Mouse (Mus musculus) MEL (cell line): ENCODE measurements around the gene Tle3. TPM values are rescaled to one million over a fixed set of nuclear protein-coding genes. Genes with fewer than 3 reads are reported as not detected.

Experiments
- DNase-seq: peaks from one replicate; pipeline ENCODE4 v3.0.0; 2011; ENCODE audit warnings: low read depth, low spot score
- H3K27ac ChIP-seq: 2 replicates; pipeline ENCODE4 v1.5.1; 2012; ENCODE audit warnings: low read depth, mild to moderate bottlenecking, control low read depth, low read length, moderate library complexity; ENCODE audit not compliant: control insufficient read depth
- H3K27me3 ChIP-seq, 2 experiments: fragments of 150-350 bp in 1 of 2; sonication (generic) in 1 of 2; 2 replicates each; pipeline ENCODE4 v1.6.1; 2012; ENCODE audit warnings: low read length in 2 of 2, mild to moderate bottlenecking in 2 of 2, improper control_type of control experiment in 1 of 2, moderate library complexity in 1 of 2; ENCODE audit not compliant: insufficient read depth in 2 of 2, control insufficient read depth in 1 of 2
- H3K36me3 ChIP-seq, 2 experiments: 2 replicates each; pipeline ENCODE4 v1.6.1; 2012 to 2014; ENCODE audit warnings: low read length in 2 of 2, improper control_type of control experiment in 1 of 2, inconsistent platforms in 1 of 2, mild to moderate bottlenecking in 1 of 2; ENCODE audit not compliant: insufficient read depth in 2 of 2, control insufficient read depth in 1 of 2
- H3K4me1 ChIP-seq, 2 experiments: fragments of 150-350 bp in 1 of 2; sonication (generic) in 1 of 2; 2 replicates each; pipeline ENCODE4 v1.6.1; 2012; ENCODE audit warnings: low read length in 2 of 2, improper control_type of control experiment in 1 of 2, mild to moderate bottlenecking in 1 of 2; ENCODE audit not compliant: insufficient read depth in 2 of 2, control insufficient read depth in 1 of 2
- H3K4me3 ChIP-seq, 2 experiments: fragments of 150-350 bp in 1 of 2; sonication (generic) in 1 of 2; 2 replicates each; pipeline ENCODE4 v1.5.1; 2012; ENCODE audit warnings: low read depth in 2 of 2, low read length in 2 of 2, mild to moderate bottlenecking in 2 of 2, moderate library complexity in 2 of 2, control low read depth in 1 of 2, improper control_type of control experiment in 1 of 2; ENCODE audit not compliant: control insufficient read depth in 1 of 2, insufficient read depth in 1 of 2
- H3K79me2 ChIP-seq: 2 replicates; pipeline ENCODE4 v1.6.1; 2012; ENCODE audit warnings: mild to moderate bottlenecking, low read length, moderate library complexity; ENCODE audit not compliant: control insufficient read depth, poor library complexity, insufficient read depth
- H3K9ac ChIP-seq: 2 replicates; pipeline ENCODE4 v1.6.1; 2012; ENCODE audit warnings: low read depth, mild to moderate bottlenecking, control low read depth, low read length, moderate library complexity; ENCODE audit not compliant: control insufficient read depth, poor library complexity, severe bottlenecking
- H3K9me3 ChIP-seq: fragments of 150-350 bp; sonication (generic); replicated peaks from 2 replicates; pipeline ENCODE4 v1.6.1; 2012; ENCODE audit warnings: mild to moderate bottlenecking, low read length, improper control_type of control experiment, moderate library complexity; ENCODE audit not compliant: insufficient read depth
- BHLHE40 ChIP-seq: IDR thresholded peaks from 2 replicates; pipeline ENCODE4 v1.6.1; 2012; ENCODE audit warnings: low read depth, mild to moderate bottlenecking, inconsistent platforms, low read length, improper control_type of control experiment, borderline replicate concordance
- CHD1 ChIP-seq: IDR thresholded peaks from 2 replicates; pipeline ENCODE4 v1.6.1; 2012; ENCODE audit warnings: low read depth, mild to moderate bottlenecking, inconsistent platforms, low read length, improper control_type of control experiment
- CHD2 ChIP-seq: IDR thresholded peaks from 2 replicates; pipeline ENCODE4 v1.6.1; 2011; ENCODE audit warnings: low read length, improper control_type of control experiment
- CTCF ChIP-seq, 3 experiments: IDR thresholded peaks in 2 of 3; conservative IDR thresholded peaks in 1 of 3; 2 replicates each; pipeline ENCODE4 v1.5.1; 2011 to 2012; ENCODE audit warnings: low read length in 3 of 3, low read depth in 2 of 3, mild to moderate bottlenecking in 2 of 3, improper control_type of control experiment in 1 of 3, inconsistent platforms in 1 of 3, mixed read lengths in 1 of 3, moderate library complexity in 1 of 3; ENCODE audit not compliant: control insufficient read depth in 1 of 3, insufficient read depth in 1 of 3, poor library complexity in 1 of 3, severe bottlenecking in 1 of 3
- ELF1 ChIP-seq: IDR thresholded peaks from 2 replicates; pipeline ENCODE4 v1.6.1; 2014; ENCODE audit warnings: low read depth, mild to moderate bottlenecking, inconsistent platforms, low read length, improper control_type of control experiment, moderate library complexity
- ETS1 ChIP-seq: IDR thresholded peaks from 2 replicates; pipeline ENCODE4 v1.6.1; 2012; ENCODE audit warnings: low read depth, mild to moderate bottlenecking, inconsistent platforms, low read length, improper control_type of control experiment, moderate library complexity
- GABPA ChIP-seq: IDR thresholded peaks from 2 replicates; pipeline ENCODE4 v1.6.1; 2012; ENCODE audit warnings: low read depth, mild to moderate bottlenecking, inconsistent platforms, low read length, improper control_type of control experiment, moderate library complexity
- JUND ChIP-seq: IDR thresholded peaks from 2 replicates; pipeline ENCODE4 v1.6.1; 2011; ENCODE audit warnings: low read depth, mild to moderate bottlenecking, improper control_type of control experiment, low read length
- MAX ChIP-seq: IDR thresholded peaks from 2 replicates; pipeline ENCODE4 v1.6.1; 2011; ENCODE audit warnings: low read length, improper control_type of control experiment
- MAZ ChIP-seq: IDR thresholded peaks from 2 replicates; pipeline ENCODE4 v1.6.1; 2012; ENCODE audit warnings: low read depth, mild to moderate bottlenecking, inconsistent platforms, low read length, improper control_type of control experiment
- MEF2A ChIP-seq: IDR thresholded peaks from 2 replicates; pipeline ENCODE4 v1.6.1; 2014; ENCODE audit warnings: low read depth, mild to moderate bottlenecking, inconsistent platforms, low read length, improper control_type of control experiment; ENCODE audit not compliant: poor library complexity, insufficient replicate concordance, severe bottlenecking; ENCODE audit errors: extremely low read depth
- MYC ChIP-seq: IDR thresholded peaks from 2 replicates; pipeline ENCODE4 v1.6.1; 2011; ENCODE audit warnings: low read depth, mild to moderate bottlenecking, low read length, improper control_type of control experiment, moderate library complexity
- NRF1 ChIP-seq: IDR thresholded peaks from 2 replicates; pipeline ENCODE4 v1.6.1; 2014; ENCODE audit warnings: low read depth, mild to moderate bottlenecking, inconsistent platforms, low read length, improper control_type of control experiment, moderate library complexity; ENCODE audit not compliant: poor library complexity, insufficient read depth, severe bottlenecking
- POLR2AphosphoS2 ChIP-seq: IDR thresholded peaks from 2 replicates; pipeline ENCODE4 v1.6.1; 2011; ENCODE audit warnings: low read length, improper control_type of control experiment
- SIN3A ChIP-seq: IDR thresholded peaks from 2 replicates; pipeline ENCODE4 v1.6.1; 2012; ENCODE audit warnings: low read length, improper control_type of control experiment, inconsistent platforms
- SMC3 ChIP-seq: IDR thresholded peaks from 2 replicates; pipeline ENCODE4 v1.6.1; 2011; ENCODE audit warnings: low read depth, low read length, improper control_type of control experiment
- TBP ChIP-seq: IDR thresholded peaks from 2 replicates; pipeline ENCODE4 v1.8.0; 2011; ENCODE audit warnings: low read depth, low read length, improper control_type of control experiment
- TCF12 ChIP-seq: IDR thresholded peaks from 2 replicates; pipeline ENCODE4 v1.6.1; 2014; ENCODE audit warnings: low read depth, mild to moderate bottlenecking, inconsistent platforms, low read length, improper control_type of control experiment, moderate library complexity
- UBTF ChIP-seq: IDR thresholded peaks from 2 replicates; pipeline ENCODE4 v1.6.1; 2012; ENCODE audit warnings: low read depth, mild to moderate bottlenecking, inconsistent platforms, low read length, improper control_type of control experiment, moderate library complexity, borderline replicate concordance; ENCODE audit not compliant: insufficient read depth
- polyA plus RNA-seq, 2 experiments: library from polyadenylated mRNA; stranded (reverse) in 1 of 2; unstranded in 1 of 2; fragments of >175 nt in 1 of 2; fragments of >200 nt in 1 of 2; gene quantifications; 2 replicates each; pipeline versions ENCODE4 v1.2.1 to v1.2.4; 2012; ENCODE audit warnings: low replicate concordance in 2 of 2, low read depth in 1 of 2; ENCODE audit not compliant: insufficient read length in 2 of 2, insufficient read depth in 1 of 2, missing spikeins in 1 of 2
- total RNA-seq: library from RNA; depleted of rRNA; stranded (reverse); fragments of 300-350 nt; gene quantifications from 2 replicates; pipeline ENCODE4 v1.2.3, GENCODE M21; 2012

Gene Tle3
- total and polyA plus RNA-seq, 3 experiments: 20.3 to 26.8 TPM; not detected in 1

DNA sequence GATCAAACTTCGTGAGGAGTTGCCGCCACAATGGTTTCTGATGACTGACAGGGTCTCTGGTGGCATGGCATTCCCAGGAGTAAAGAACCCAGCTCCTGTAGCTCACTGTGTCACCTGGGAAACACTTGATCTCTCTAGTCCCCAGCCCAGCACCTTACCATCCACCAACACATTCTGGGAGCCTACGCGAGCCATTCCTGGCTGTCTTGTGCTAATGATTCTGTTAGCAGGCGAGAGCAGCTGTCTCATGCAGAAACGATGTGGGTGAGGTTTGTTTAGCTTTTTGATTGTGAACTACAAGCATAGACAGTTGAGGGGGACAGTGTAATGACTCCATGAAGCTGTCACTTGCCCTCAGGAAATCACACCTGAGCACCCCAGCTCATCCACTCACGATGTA lies 54.3 kb downstream of the Tle3 start:
- H3K9me3 ChIP-seq: no peaks in the 10 kb centered on the region
- no peak overlapping the region for H3K27ac ChIP-seq
- H3K79me2 ChIP-seq: no peaks in the 10 kb centered on the region
- peaks cover 2% of the 10 kb centered on the region in 2 experiments; a peak in 3 of 4 replicates for H3K27me3 ChIP-seq
- H3K4me3 ChIP-seq: no peak overlapping the region
- H3K4me1 ChIP-seq: no peaks in the 10 kb centered on the region
- H3K36me3 ChIP-seq: no peaks in the 10 kb centered on the region
- no peak for TF ChIP-seq POLR2AphosphoS2
- TF ChIP-seq CHD2: no peak
- no peak for TF ChIP-seq MEF2A
- no peak for TF ChIP-seq CTCF (IDR thresholded peaks at IDR 0.05 in 2 of 3, conservative IDR thresholded peaks at IDR 0.05 in 1 of 3; ENCODE audit: control insufficient read depth in 1 of 3, insufficient read depth in 1 of 3, low read depth in 2 of 3, low read length in 3 of 3, poor library complexity in 1 of 3, severe bottlenecking in 1 of 3)
- TF ChIP-seq BHLHE40: no peak
- TF ChIP-seq MAZ: no peak
- no peak for TF ChIP-seq CHD1
- no peak for TF ChIP-seq JUND
- no peak for TF ChIP-seq MAX
- no peak for TF ChIP-seq GABPA
- no peak for TF ChIP-seq TBP
- no peak for TF ChIP-seq SIN3A
- TF ChIP-seq SMC3: no peak
- no peak for TF ChIP-seq MYC
- no peak for TF ChIP-seq UBTF
- no peak for TF ChIP-seq TCF12
- no peak for TF ChIP-seq NRF1
- TF ChIP-seq ELF1: no peak
- no peak overlapping the region for H3K9ac ChIP-seq
- no peak for DNase-seq

DNA sequence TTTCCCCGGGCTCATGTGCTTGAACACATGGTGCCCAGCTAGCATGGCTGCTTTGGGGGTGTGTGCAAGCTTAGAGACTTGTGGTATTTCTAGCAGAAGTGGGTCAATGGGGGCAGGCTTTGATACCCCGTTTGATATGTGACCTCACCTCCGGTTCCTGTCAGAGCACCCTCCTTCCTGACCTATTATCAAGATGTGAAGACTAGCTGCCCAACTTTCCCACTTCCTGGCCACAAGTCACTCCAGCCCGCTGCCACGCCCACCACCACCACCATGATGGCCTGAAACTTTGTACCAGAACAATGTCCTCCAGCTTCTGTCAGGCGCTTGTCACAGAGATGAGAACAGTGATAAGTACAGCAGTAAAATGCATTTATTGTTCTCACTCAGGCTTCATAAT lies 54.9 kb downstream of the Tle3 start:
- H3K4me3 ChIP-seq: no peak overlapping the region
- H3K79me2 ChIP-seq: no peaks in the 10 kb centered on the region
- no peaks in the 10 kb centered on the region for H3K4me1 ChIP-seq
- H3K36me3 ChIP-seq: no peaks in the 10 kb centered on the region
- H3K27ac ChIP-seq: no peak overlapping the region
- H3K9me3 ChIP-seq: no peaks in the 10 kb centered on the region
- peaks cover 2% of the 10 kb centered on the region in 2 experiments; a peak in 3 of 4 replicates for H3K27me3 ChIP-seq
- TF ChIP-seq CTCF (IDR thresholded peaks at IDR 0.05 in 2 of 3, conservative IDR thresholded peaks at IDR 0.05 in 1 of 3; ENCODE audit: control insufficient read depth in 1 of 3, insufficient read depth in 1 of 3, low read depth in 2 of 3, low read length in 3 of 3, poor library complexity in 1 of 3, severe bottlenecking in 1 of 3): no peak
- TF ChIP-seq ETS1: 0 out of 2 replicates have a peak, but pooled peaks have one; percentile 10
- TF ChIP-seq, all 39 proteins: peak for 1
- no peak overlapping the region for H3K9ac ChIP-seq
- DNase-seq: no peak
